Mouse (Mus musculus) ES-Bruce4 (cell line): ENCODE results near the gene Pnpt1.

ENCODE experiments used
- EP300 ChIP-seq: IDR thresholded peaks from 2 replicates; pipeline ENCODE4 v1.6.1; 2011; ENCODE audit warnings: low read depth, low read length; ENCODE audit not compliant: insufficient read depth
- POLR2A ChIP-seq: IDR thresholded peaks from one replicate; pipeline ENCODE4 v1.8.1; 2011; ENCODE audit warnings: low read length; ENCODE audit not compliant: insufficient read depth

- TF ChIP-seq POLR2A (no peak), EP300 (no peak)
Measured at GRCm38 (mm10) chr11:29173706-29174436, 43.3 kb downstream of the Pnpt1 start.
